Mouse (Mus musculus) limb, embryonic 14.5 days (tissue): ENCODE results near the gene Zfp345. TPM values are rescaled to one million over a fixed set of nuclear protein-coding genes. Genes with fewer than 3 reads are reported as not detected.

Experiments used
- polyA plus RNA-seq, 2 experiments: library from polyadenylated mRNA; depleted of rRNA in 1 of 2; stranded (reverse) in 1 of 2; unstranded in 1 of 2; fragments of >200 nt; fragmentation: Nextera tagmentation in 1 of 2; extraction: Ambion mirVana in 1 of 2; gene quantifications; 2 replicates each; pipeline versions ENCODE4 v1.2.1 to v1.2.3; 2012 to 2014

The Zfp345 gene
- polyA plus RNA-seq, 2 experiments, result 0.06 TPM; not detected in 1

Other genes with a start within 250 kb of the Zfp345 start
- gene Gm21994, start 229.5 kb downstream of the Zfp345 start, polyA plus RNA-seq (2012; rRNA removed), result 2.0 and 2.4 TPM in 2 replicates
- gene Gm21994, start 229.5 kb downstream of the Zfp345 start, polyA plus RNA-seq (2014; fragmentation: Nextera tagmentation; extraction: Ambion mirVana), result 3.5 and 4.4 TPM in 2 replicates
- 0.05 and 0.06 TPM in 2 replicates for gene Gm14124, start 227.6 kb downstream of the Zfp345 start, polyA plus RNA-seq (2012; rRNA removed)
- 0.07 TPM in 1 of 2 replicates, not detected in the other for gene Gm14124, start 227.6 kb downstream of the Zfp345 start, polyA plus RNA-seq (2014; fragmentation: Nextera tagmentation; extraction: Ambion mirVana)
- gene Gm10130, start 161.4 kb downstream of the Zfp345 start, polyA plus RNA-seq (2012; rRNA removed), result 0.45 and 0.67 TPM in 2 replicates
- gene Gm10130, start 161.4 kb downstream of the Zfp345 start, polyA plus RNA-seq (2014; fragmentation: Nextera tagmentation; extraction: Ambion mirVana), result 1.9 and 3.6 TPM in 2 replicates
- 2.7 and 2.8 TPM in 2 replicates for gene 3300002I08Rik, start 122.3 kb downstream of the Zfp345 start, polyA plus RNA-seq (2012; rRNA removed)
- 9.0 TPM in 2 replicates for gene 3300002I08Rik, start 122.3 kb downstream of the Zfp345 start, polyA plus RNA-seq (2014; fragmentation: Nextera tagmentation; extraction: Ambion mirVana)
- gene Zfp442, start 33.6 kb downstream of the Zfp345 start, polyA plus RNA-seq (2012; rRNA removed), result 1.2 and 1.5 TPM in 2 replicates
- 6.7 and 7.6 TPM in 2 replicates for gene Zfp442, start 33.6 kb downstream of the Zfp345 start, polyA plus RNA-seq (2014; fragmentation: Nextera tagmentation; extraction: Ambion mirVana)
- 1.6 and 1.9 TPM in 2 replicates for gene Cst7, start 85.3 kb upstream of the Zfp345 start, polyA plus RNA-seq (2012; rRNA removed)
- 2.4 and 3.8 TPM in 2 replicates for gene Cst7, start 85.3 kb upstream of the Zfp345 start, polyA plus RNA-seq (2014; fragmentation: Nextera tagmentation; extraction: Ambion mirVana)
- 39.2 and 39.5 TPM in 2 replicates for gene Apmap, start 123.5 kb upstream of the Zfp345 start, polyA plus RNA-seq (2012; rRNA removed)
- 30.9 and 31.6 TPM in 2 replicates for gene Apmap, start 123.5 kb upstream of the Zfp345 start, polyA plus RNA-seq (2014; fragmentation: Nextera tagmentation; extraction: Ambion mirVana)
- 5.5 and 7.4 TPM in 2 replicates for gene Acss1, start 183.4 kb upstream of the Zfp345 start, polyA plus RNA-seq (2012; rRNA removed)
- 4.0 and 5.6 TPM in 2 replicates for gene Acss1, start 183.4 kb upstream of the Zfp345 start, polyA plus RNA-seq (2014; fragmentation: Nextera tagmentation; extraction: Ambion mirVana)
- gene Vsx1, start 204.3 kb upstream of the Zfp345 start, polyA plus RNA-seq (2012; rRNA removed), result 0.01 and 0.03 TPM in 2 replicates
- not detected in 2 replicates for gene Vsx1, start 204.3 kb upstream of the Zfp345 start, polyA plus RNA-seq (2014; fragmentation: Nextera tagmentation; extraction: Ambion mirVana)